Mouse (Mus musculus) left cerebral cortex, postnatal 4 days (tissue): Measurements from ENCODE around the gene Prkn. TPM values are rescaled to one million over a fixed set of nuclear protein-coding genes. Genes with fewer than 3 reads are reported as not detected.
A peak's percentile ranks its signal among the peaks of the same experiment; 100 is the strongest.
"Not testable (repeated sequence)": the region's sequence is repeated elsewhere in the genome, so short reads cannot be mapped to it uniquely, and the experiment has no call there.

ENCODE experiments used
- DNase-seq: peaks from one replicate; pipeline ENCODE4 v3.0.0-alpha.2; 2022
- intact Hi-C: fragments of 180-260 bp; cut with DNase I; formaldehyde crosslinking; loops from one replicate; pipeline ENCODE4 v1.15.1; 2025
- total RNA-seq, 2 experiments: library from RNA; stranded (reverse); gene quantifications; 2 replicates each; pipeline ENCODE4 v1.2.3; 2021

Gene Prkn
- total RNA-seq, 2 experiments from 2014 or later: 12.8 to 16.2 TPM

GRCm38 (mm10) chr17:11950198-11950594, 1110.0 kb downstream of the Prkn start:
- no peak for DNase-seq
- intact Hi-C loops: no loop called here

- intact Hi-C loops: no loop called here
- no peak for DNase-seq
These were observed 1115.1 kb downstream of the Prkn start for GRCm38 (mm10) chr17:11955317-11955716.

- intact Hi-C loops: no loop called here
- no peak for DNase-seq
These were observed 1120.3 kb downstream of the Prkn start for GRCm38 (mm10) chr17:11960492-11960891.

DNA sequence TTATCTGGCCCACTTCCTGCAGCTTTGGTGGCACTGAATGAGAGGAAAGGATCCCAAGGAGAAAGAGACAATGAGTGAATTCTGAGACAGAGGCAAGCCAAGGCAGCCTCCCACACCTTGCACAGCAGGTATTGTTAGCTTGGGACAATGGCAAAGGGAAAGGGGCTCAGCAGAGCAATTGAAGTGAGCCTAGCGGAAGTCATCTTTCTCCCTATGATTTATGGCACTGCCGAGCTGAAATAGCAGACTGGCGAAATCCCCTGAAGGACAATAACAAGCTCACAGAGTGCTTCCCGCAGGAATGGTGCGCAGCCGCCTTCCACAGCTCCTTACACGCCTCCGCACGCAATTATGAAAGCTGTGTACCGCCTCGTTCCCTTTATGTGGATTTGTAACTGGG, 1122.6 kb downstream of the Prkn start:
- no peak for DNase-seq
- intact Hi-C loops: no loop called here

DNA sequence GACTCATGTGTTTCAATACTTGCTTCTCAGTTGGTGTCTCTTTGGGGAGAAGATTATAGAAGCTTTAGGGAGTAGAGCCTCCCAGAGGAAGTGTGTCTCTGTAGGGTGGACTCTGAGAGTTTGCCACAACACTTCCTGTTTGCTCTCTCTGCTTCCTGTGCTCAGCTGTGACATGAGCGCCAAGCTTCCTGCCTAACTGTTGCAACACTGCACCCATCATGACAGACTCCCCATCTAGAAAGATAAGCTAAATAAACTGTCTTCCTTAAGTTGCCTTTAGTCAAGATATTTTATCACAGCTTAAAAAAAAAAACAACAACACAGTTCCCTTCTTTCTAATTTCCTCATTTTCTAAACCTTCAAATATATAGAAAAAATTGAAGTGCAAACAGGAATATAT, 1130.0 kb downstream of the Prkn start:
- intact Hi-C loops: loop anchor here (10.0 kb wide), 1 partner anchor 1645 kb away; no protein-coding TSS in a partner anchor
- no peak for DNase-seq

GRCm38 (mm10) chr17:11972550-11972949, 1132.4 kb downstream of the Prkn start:
- DNase-seq: no peak
- intact Hi-C loops: loop anchor here (10.0 kb wide), 1 partner anchor 1648 kb away; no protein-coding TSS in a partner anchor

- DNase-seq: peak; percentile 27
- intact Hi-C loops: loop anchor here (10.0 kb wide), 1 partner anchor 1648 kb away; no protein-coding TSS in a partner anchor
These were observed 1133.0 kb downstream of the Prkn start for GRCm38 (mm10) chr17:11972969-11973787.

- DNase-seq: peak; percentile 71
- intact Hi-C loops: loop anchor here (10.0 kb wide), 1 partner anchor 1650 kb away; no protein-coding TSS in a partner anchor
These were observed 1135.0 kb downstream of the Prkn start for GRCm38 (mm10) chr17:11975062-11975607.

- intact Hi-C loops: loop anchor here (10.0 kb wide), 1 partner anchor 1654 kb away; no protein-coding TSS in a partner anchor
- peak; percentile 92 for DNase-seq
These were observed 1138.2 kb downstream of the Prkn start for GRCm38 (mm10) chr17:11978260-11978821.

GRCm38 (mm10) chr17:11981666-11982065, 1141.5 kb downstream of the Prkn start:
- peak; percentile 43 for DNase-seq
- intact Hi-C loops: no loop called here

DNA sequence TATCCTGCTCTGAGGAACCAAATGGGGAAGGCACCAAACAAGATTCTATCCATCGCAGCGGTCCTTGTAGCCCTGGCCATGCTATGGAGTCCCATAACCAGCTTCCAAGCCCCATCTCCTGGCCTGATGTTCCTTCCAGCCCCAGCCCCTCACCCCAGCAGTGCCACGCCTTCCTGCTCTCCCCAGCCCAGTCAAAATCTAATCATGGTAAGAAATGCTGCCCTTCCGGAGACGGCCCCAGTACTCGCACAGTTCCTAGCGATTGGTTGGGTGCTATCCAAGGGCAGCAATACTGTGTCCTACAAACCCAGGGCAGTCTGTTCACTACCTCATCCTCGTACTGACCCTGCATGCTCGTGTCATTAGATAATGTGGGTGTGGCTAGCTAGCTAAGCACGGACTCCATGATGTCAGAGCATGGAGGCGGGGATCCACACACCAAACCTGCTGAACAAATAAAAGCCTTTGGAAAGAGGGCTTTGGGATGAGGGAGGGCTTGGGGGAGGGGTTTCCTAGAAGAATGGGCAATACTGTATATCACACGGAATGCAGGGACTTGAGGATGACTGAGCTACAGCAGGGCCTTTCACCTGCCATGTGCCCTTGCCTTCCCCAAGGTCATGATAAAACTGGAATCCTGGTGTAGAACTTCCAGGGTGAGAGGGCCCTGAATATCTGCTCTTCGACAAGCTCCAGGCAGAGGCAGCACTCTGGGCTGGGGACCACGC, 1148.1 kb downstream of the Prkn start:
- no peak for DNase-seq
- intact Hi-C loops: no loop called here

GRCm38 (mm10) chr17:11989296-11989695, 1149.1 kb downstream of the Prkn start:
- DNase-seq: no peak
- intact Hi-C loops: no loop called here

DNA sequence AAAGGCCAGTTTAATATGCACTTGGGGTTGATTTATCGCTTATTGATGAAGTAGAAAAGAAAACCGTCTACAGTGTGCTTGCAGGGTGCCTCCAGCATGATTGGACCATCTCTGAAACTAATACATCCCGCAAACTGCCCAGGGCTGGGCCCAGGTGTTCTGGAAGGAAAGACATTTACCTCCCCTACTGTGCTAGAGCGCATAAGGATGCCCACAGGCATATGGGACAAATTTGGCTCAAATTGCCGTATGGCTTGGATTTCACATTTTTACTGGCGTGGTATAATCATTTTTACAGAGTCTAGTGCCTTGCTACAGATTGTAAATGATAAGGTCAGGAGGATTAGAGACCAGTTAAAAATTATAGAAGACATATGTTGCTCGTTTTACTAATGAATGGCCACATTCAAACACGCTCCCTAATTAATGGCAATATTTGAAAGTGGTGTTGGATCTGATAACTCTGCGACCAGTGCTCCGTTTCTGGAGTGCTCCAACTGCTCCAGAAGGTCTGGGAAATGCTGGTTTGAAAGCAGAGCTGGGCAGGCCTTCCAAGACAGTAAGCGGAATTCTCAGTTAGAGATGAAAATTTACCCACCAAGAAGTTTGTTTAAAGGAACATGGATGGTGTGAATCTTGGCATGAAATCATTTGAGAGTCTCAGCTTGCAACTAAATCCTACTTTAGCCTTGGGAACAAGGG, 1150.4 kb downstream of the Prkn start:
- intact Hi-C loops: no loop called here
- peak; percentile 40 for DNase-seq

DNA sequence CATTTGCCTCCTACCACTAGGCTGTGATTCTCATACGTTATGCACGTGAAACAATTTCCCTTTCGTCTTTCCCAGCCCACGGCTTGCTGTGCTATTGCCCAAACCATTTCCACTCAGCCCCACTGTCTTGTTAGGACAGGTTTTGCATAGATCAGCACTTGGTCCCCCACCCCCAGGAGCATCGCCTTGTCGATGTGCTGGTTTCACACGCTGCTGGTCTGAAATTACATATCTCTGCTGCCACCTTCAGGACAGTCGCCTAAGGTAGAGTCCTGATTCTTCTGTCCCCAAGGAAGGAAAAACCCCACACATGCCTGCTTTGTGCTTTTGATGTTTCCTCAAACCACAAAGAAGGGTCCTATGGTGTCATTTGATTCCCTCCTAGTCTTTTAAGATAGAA, 1153.1 kb downstream of the Prkn start:
- DNase-seq: peak; percentile 82
- intact Hi-C loops: no loop called here

GRCm38 (mm10) chr17:11994252-11994651, 1154.1 kb downstream of the Prkn start:
- intact Hi-C loops: no loop called here
- DNase-seq: no peak

GRCm38 (mm10) chr17:11994754-11995153, 1154.6 kb downstream of the Prkn start:
- intact Hi-C loops, DNase-seq: not testable (repeated sequence)

DNA sequence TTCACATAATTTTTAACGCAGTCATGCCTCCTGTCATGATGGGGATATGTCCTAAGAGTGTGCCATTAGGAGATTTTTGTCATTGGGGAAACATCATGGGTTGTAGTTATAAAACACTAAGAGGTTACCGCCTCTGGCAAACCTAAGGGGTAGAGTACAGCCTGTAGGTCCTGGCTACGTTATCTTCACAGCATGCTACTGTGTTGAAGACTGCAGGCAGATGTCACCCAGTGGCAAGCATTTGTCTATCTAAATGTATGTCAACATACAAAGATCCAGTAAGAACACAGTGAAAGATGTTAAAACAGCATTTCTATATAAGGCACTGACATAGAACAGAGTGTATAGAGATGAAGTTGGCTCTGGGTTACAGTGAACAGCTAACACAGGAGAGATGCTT, 1155.3 kb downstream of the Prkn start:
- DNase-seq: no peak
- intact Hi-C loops: no loop called here

GRCm38 (mm10) chr17:11996311-11996710, 1156.1 kb downstream of the Prkn start:
- intact Hi-C loops: no loop called here
- no peak for DNase-seq

DNA sequence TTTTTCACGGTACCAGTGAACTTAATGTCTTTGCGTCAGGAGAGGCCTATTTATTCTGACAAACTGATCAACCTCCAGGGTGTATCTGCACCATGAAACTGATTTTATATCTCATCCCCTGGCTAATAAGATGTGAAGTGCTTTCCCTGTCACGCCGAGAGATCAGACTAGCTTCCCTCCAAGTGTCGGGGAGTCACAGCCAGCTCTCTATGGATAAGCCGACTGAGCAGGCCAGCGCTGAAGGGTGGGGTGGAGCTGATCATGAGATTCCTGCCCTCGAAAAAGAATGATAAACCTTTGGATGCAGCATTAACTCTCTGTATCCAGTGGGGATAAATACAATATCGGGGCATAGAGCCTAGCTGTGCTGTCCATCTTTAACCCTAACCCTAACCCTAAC, 1160.1 kb downstream of the Prkn start:
- DNase-seq: no peak
- intact Hi-C loops: no loop called here

DNA sequence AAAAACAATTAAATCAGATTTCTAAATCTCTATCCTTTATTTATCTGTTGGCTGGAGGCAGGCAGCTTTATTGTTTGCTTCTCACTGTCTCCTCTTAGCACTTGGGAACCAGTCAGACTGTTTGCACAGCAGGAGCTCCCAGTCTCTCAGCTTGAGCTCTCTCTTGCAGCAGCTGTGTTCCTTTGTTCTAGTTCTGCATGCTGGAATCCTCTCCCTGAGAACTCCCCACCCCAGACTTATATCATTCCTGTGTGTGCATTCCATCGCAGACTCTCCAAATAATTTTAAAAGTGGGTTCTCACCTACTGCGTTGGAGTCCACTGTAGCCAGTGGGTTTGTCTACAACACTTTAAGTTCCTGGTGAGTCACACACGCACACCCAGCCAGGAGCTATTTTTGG, 1181.1 kb downstream of the Prkn start:
- intact Hi-C loops: no loop called here
- DNase-seq: no peak
